Mouse (Mus musculus) C2C12 (cell line): ENCODE data around the gene Capns1. TPM values are rescaled to one million over a fixed set of nuclear protein-coding genes. Genes with fewer than 3 reads are reported as not detected.
"Not testable (repeated sequence)": the region's sequence is repeated elsewhere in the genome, so short reads cannot be mapped to it uniquely, and the experiment has no call there.

Experiments
- H3K27me3 ChIP-seq: one replicate; pipeline ENCODE4 v1.6.1; 2011; ENCODE audit not compliant: control insufficient read depth, insufficient read depth, insufficient read length
- H3K36me3 ChIP-seq: one replicate; pipeline ENCODE4 v1.6.1; 2011; ENCODE audit not compliant: control insufficient read depth, insufficient read depth
- H3K4me3 ChIP-seq: one replicate; pipeline ENCODE4 v1.5.1; 2011; ENCODE audit warnings: mild to moderate bottlenecking, control low read depth; ENCODE audit not compliant: poor library complexity, insufficient read depth, severe bottlenecking
- H3K79me2 ChIP-seq: one replicate; pipeline ENCODE4 v1.6.1; 2011; ENCODE audit not compliant: control insufficient read depth, insufficient read depth
- H3K79me3 ChIP-seq: one replicate; pipeline ENCODE4 v1.6.1; 2011; ENCODE audit warnings: low read depth, control low read depth
- H3ac ChIP-seq: one replicate; pipeline ENCODE3; 2011; ENCODE audit warnings: low read depth; ENCODE audit not compliant: control insufficient read depth, insufficient read length
- CEBPB ChIP-seq: IDR thresholded peaks from one replicate; pipeline ENCODE4 v1.6.1; 2011; ENCODE audit warnings: low read depth, mild to moderate bottlenecking, control low read depth, moderate library complexity
- CTCF ChIP-seq: IDR thresholded peaks from one replicate; pipeline ENCODE4 v1.5.1; 2011; ENCODE audit not compliant: control insufficient read depth, insufficient read depth, insufficient read length
- FOSL1 ChIP-seq: IDR thresholded peaks from one replicate; pipeline ENCODE4 v1.8.0; 2011; ENCODE audit warnings: mild to moderate bottlenecking, low read length; ENCODE audit not compliant: poor library complexity, insufficient read depth, severe bottlenecking
- MAX ChIP-seq: IDR thresholded peaks from one replicate; pipeline ENCODE4 v1.6.1; 2011; ENCODE audit warnings: mild to moderate bottlenecking, control low read depth
- MYOD1 ChIP-seq: IDR thresholded peaks from one replicate; pipeline ENCODE4 v1.6.1; 2011; ENCODE audit warnings: low read depth; ENCODE audit not compliant: control insufficient read depth, insufficient read length
- MYOG ChIP-seq: IDR thresholded peaks from one replicate; pipeline ENCODE4 v1.6.1; 2011; ENCODE audit not compliant: control insufficient read depth, insufficient read length; ENCODE audit errors: extremely low read depth
- USF1 ChIP-seq: IDR thresholded peaks from one replicate; pipeline ENCODE4 v1.6.1; 2011; ENCODE audit warnings: low read depth, mild to moderate bottlenecking, control low read depth, moderate library complexity
- polyA plus RNA-seq: library from polyadenylated mRNA; unstranded; fragments of >200 nt; fragmentation: generic; extraction: Trizol; gene quantifications from one replicate; pipeline ENCODE4 v1.2.1, GENCODE M21; 2012; ENCODE audit warnings: missing spikeins

The Capns1 gene
- polyA plus RNA-seq, 1 experiment: 588 TPM

- Histone ChIP-seq H3ac (no peak overlapping the region), H3K79me3 (no peaks in the 10 kb centered on the region), H3K4me3 (no peak overlapping the region), H3K27me3 (no peaks in the 10 kb centered on the region), H3K36me3 (peaks cover 5% of the 10 kb centered on the region), H3K79me2 (no peaks in the 10 kb centered on the region)
- TF ChIP-seq MAX: no peak
- TF ChIP-seq CTCF: no peak
- no peak for TF ChIP-seq CEBPB
- no peak for TF ChIP-seq MYOG
- no peak for TF ChIP-seq FOSL1
- no peak for TF ChIP-seq MYOD1
Observed at GRCm38 (mm10) chr7:30220008-30220356, 21.4 kb upstream of the Capns1 start.

GRCm38 (mm10) chr7:30219293-30220007, 20.8 kb upstream of the Capns1 start:
- Histone ChIP-seq H3ac (no peak overlapping the region), H3K4me3 (no peak overlapping the region), H3K79me3 (no peaks in the 10 kb centered on the region), H3K36me3 (peaks cover 5% of the 10 kb centered on the region), H3K27me3 (no peaks in the 10 kb centered on the region), H3K79me2 (no peaks in the 10 kb centered on the region)
- no peak for TF ChIP-seq MYOD1
- TF ChIP-seq CEBPB: no peak
- no peak for TF ChIP-seq MAX
- TF ChIP-seq USF1: no peak
- TF ChIP-seq MYOG: no peak
- TF ChIP-seq FOSL1: no peak
- TF ChIP-seq CTCF: no peak

- H3K79me3 ChIP-seq: no peaks in the 10 kb centered on the region
- no peak overlapping the region for H3K4me3 ChIP-seq
- H3ac ChIP-seq: no peak overlapping the region
- TF ChIP-seq MYOG: no peak
- no peak for TF ChIP-seq CTCF
- TF ChIP-seq FOSL1: no peak
- TF ChIP-seq USF1: no peak
- no peak for TF ChIP-seq CEBPB
- no peak for TF ChIP-seq MAX
- TF ChIP-seq MYOD1: no peak
- H3K79me2 ChIP-seq: no peaks in the 10 kb centered on the region
- H3K36me3 ChIP-seq: no peaks in the 10 kb centered on the region
- no peaks in the 10 kb centered on the region for H3K27me3 ChIP-seq
Observed at GRCm38 (mm10) chr7:30217277-30217676, 18.7 kb upstream of the Capns1 start.

- H3K27me3 ChIP-seq: no peaks in the 10 kb centered on the region
- H3K36me3 ChIP-seq: no peaks in the 10 kb centered on the region
- no peak overlapping the region for H3ac ChIP-seq
- no peaks in the 10 kb centered on the region for H3K79me3 ChIP-seq
- H3K4me3 ChIP-seq: no peak overlapping the region
- H3K79me2 ChIP-seq: no peaks in the 10 kb centered on the region
- TF ChIP-seq CTCF: peak; percentile 93
- no peak for TF ChIP-seq CEBPB
Observed at GRCm38 (mm10) chr7:30216723-30217151, 18.1 kb upstream of the Capns1 start.

GRCm38 (mm10) chr7:30215875-30216274, 17.3 kb upstream of the Capns1 start:
- Histone ChIP-seq H3K27me3 (no peaks in the 10 kb centered on the region), H3K79me2 (no peaks in the 10 kb centered on the region), H3K79me3 (no peaks in the 10 kb centered on the region), H3ac (no peak overlapping the region), H3K4me3 (no peak overlapping the region), H3K36me3 (no peaks in the 10 kb centered on the region)
- TF ChIP-seq MYOD1: no peak
- TF ChIP-seq USF1: no peak
- TF ChIP-seq MYOG: no peak
- no peak for TF ChIP-seq MAX
- TF ChIP-seq CTCF: no peak
- TF ChIP-seq CEBPB: no peak
- no peak for TF ChIP-seq FOSL1

- Histone ChIP-seq H3K79me2 (no peaks in the 10 kb centered on the region), H3K27me3 (no peaks in the 10 kb centered on the region), H3K4me3 (no peak overlapping the region), H3K79me3 (no peaks in the 10 kb centered on the region), H3K36me3 (no peaks in the 10 kb centered on the region), H3ac (no peak overlapping the region)
- no peak for TF ChIP-seq MYOD1
- TF ChIP-seq MAX: no peak
- no peak for TF ChIP-seq CTCF
- no peak for TF ChIP-seq CEBPB
- no peak for TF ChIP-seq FOSL1
Observed at GRCm38 (mm10) chr7:30213881-30214280, 15.3 kb upstream of the Capns1 start.

- H3K27me3 ChIP-seq: no peaks in the 10 kb centered on the region
- no peaks in the 10 kb centered on the region for H3K36me3 ChIP-seq
- H3ac ChIP-seq: no peak overlapping the region
- no peaks in the 10 kb centered on the region for H3K79me3 ChIP-seq
- no peaks in the 10 kb centered on the region for H3K79me2 ChIP-seq
- TF ChIP-seq CTCF: no peak
- no peak for TF ChIP-seq FOSL1
- no peak overlapping the region for H3K4me3 ChIP-seq
Observed at GRCm38 (mm10) chr7:30211025-30211424, 12.4 kb upstream of the Capns1 start.

- H3ac ChIP-seq, H3K79me2 ChIP-seq, H3K79me3 ChIP-seq, H3K4me3 ChIP-seq, H3K27me3 ChIP-seq, H3K36me3 ChIP-seq: not testable (repeated sequence)
Observed at GRCm38 (mm10) chr7:30206364-30206763, 7.8 kb upstream of the Capns1 start.
